Mouse (Mus musculus) adrenal gland, adult 2 months (tissue): Measurements from ENCODE around the gene A2m. TPM values are rescaled to one million over a fixed set of nuclear protein-coding genes. Genes with fewer than 3 reads are reported as not detected.

Experiments
- DNase-seq: peaks from one replicate; pipeline ENCODE4 v3.0.0; 2021
- long read RNA-seq: library from polyadenylated mRNA; stranded (forward); transcript quantifications from one replicate; pipeline ENCODE4 v2.0.0, GENCODE M21; 2021
- polyA plus RNA-seq: library from polyadenylated mRNA; depleted of rRNA; stranded (reverse); fragments of >200 nt; gene quantifications from 2 replicates; pipeline ENCODE4 v1.2.3, GENCODE M21; 2012; rRNA removed
- total RNA-seq, 2 experiments: library from RNA; stranded (reverse); gene quantifications; 2 replicates each; pipeline ENCODE4 v1.2.3; 2021

Gene A2m
- total RNA-seq: 10 to 100 TPM in 1 of 2 experiments, 1 to 10 TPM in 1; 1.5 to 55.2 TPM
- polyA plus RNA-seq: 1.9 and 6.5 TPM in 2 replicates
- long read RNA-seq: 0 reads

DNA sequence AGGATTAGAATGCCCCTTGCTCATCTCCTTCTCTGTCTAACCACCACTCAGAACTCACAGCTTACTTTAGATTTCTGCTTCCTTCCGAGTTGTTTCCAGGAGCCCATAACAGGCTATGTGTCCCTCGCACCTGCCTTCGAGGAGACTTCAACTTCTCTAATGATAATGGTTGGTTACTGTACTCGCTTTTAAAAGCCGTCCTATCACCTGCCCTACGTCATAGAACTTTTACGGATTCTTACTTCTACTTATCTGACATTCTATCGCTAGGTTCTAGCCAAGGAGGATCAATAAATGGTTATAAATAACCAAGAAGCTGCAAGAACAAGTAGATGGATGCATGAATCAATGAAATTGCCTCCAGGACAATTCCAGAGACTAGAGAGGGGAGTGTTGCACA lies at the start of gene A2m:
A2m (plus strand) TSS at position 301 of the 400 bp plus-strand sequence.
- DNase-seq: no peak

DNA sequence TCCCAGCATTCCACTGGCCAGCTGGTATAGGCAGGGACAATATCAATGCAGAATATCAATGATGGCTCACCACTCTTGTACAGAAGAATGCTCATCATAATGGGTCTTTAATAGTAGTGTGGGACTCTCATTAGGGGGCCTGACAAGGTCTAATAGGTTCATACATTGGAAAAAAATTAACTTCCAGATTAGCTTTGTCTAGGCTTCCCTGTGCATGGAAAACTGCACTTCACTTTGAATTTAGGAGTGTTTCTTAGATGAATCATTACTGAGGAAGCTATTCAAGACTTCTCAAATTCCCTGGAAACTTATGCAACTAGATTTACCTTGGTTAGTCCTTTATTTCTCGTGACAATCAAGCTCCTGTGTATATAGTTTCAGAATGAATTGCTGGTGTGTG lies 45.0 kb upstream of the A2m start:
- DNase-seq: no peak

GRCm38 (mm10) chr6:121600927-121601326 lies 34.2 kb upstream of the A2m start:
- DNase-seq: no peak

GRCm38 (mm10) chr6:121607861-121608260 lies 27.3 kb upstream of the A2m start:
- DNase-seq: no peak

GRCm38 (mm10) chr6:121611796-121612195 lies 23.4 kb upstream of the A2m start:
- DNase-seq: peak; percentile 75

DNA sequence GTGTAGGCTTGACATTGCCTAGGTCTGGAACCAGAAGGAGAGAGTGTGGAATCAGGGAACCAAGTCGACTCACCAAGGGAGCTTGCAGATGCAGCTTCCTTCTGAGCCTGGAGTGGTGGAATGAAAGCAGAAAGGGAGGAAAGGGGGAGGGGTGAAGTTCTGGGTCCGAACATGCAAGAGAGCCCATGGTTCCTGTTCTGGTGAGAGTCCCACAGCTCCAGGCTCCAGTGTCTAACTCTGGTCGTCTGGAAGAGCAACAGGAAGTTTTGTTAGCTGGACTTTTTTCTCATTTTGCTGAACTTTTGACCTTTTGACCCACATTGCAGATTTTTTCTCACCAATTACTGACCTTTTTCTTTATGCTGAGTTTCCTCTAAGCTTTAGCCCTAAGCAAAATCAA lies 17.7 kb upstream of the A2m start:
- no peak for DNase-seq

DNA sequence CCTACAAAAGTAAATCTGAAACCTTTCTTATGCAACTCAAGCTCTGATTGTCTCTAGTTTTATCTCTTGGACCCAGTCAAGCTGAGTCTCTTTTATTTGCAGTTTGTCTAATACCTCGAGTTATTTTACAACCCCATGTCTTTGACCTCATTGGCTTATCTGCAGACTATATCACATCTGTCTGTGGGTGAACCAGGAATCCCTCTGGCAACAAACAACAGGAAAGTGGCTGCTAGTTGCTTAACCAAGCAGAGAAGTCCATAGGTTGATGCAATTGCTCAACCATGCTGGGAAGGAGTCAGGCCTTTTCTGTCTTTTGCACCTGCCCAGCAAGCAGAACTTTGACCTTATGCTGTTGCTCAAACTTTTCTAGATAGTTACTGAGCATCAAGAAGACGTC lies 12.7 kb upstream of the A2m start:
- DNase-seq: no peak

DNA sequence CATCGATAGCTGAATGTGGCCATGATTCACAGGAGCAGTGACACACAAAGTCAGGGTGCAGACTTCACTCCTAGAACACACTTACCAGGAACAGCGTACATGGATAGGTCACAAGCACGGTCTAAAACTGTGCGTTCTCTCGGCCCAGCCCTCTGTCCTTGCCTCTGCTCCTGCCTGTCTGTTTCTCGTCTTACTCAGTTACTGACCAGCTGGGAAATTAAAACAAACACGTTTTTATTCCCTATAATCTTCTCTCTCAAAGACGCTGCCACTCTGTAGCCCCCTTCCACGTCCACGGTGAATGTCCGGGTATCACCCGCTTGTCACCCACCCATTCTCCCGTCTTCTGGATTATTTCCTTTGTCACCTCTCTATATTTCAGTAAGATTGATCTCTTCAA lies 656 bp upstream of the A2m start:
- DNase-seq: no peak

- DNase-seq: peak; percentile 45
Observed at GRCm38 (mm10) chr6:121635878-121636371, 749 bp downstream of the A2m start.

DNA sequence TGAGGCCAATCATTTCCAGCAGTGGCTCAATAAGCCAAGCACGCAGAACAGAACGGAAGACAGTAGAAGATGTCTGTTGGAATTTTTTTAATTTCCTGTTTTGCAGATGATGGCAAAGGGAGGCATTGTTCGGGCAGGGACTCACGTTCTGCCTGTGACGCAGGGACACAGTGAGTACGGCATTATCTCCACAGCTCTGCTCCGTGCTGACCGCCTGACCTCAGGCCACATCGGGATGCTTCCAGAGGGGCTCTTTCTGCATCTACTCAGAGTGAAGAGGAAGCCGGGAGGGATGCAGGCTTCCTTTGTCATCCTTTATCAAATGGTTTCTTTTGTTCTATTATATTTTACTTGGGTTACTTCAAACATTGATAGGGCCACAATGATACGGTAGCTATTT lies 13.3 kb downstream of the A2m start:
- DNase-seq: no peak

Other genes with a start within 250 kb of the A2m start
- gene Iqsec3, start 161.7 kb upstream of the A2m start, total RNA-seq: 1 to 10 TPM; 3.6 to 6.3 TPM
- gene Iqsec3, start 161.7 kb upstream of the A2m start, polyA plus RNA-seq: 4.9 and 5.6 TPM in 2 replicates
- 1 to 10 TPM in 1 of 2 experiments, not detected in 1; 5.6 TPM for gene Gm7298, start 97.6 kb downstream of the A2m start, total RNA-seq
- 0.45 and 1.2 TPM in 2 replicates for gene Gm7298, start 97.6 kb downstream of the A2m start, polyA plus RNA-seq
- gene Mug1, start 203.2 kb downstream of the A2m start, total RNA-seq: 1 to 10 TPM in 1 of 2 experiments, under 1 TPM in 1; 0.35 to 8.6 TPM
- gene Mug1, start 203.2 kb downstream of the A2m start, polyA plus RNA-seq: 0.11 and 0.37 TPM in 2 replicates